Mouse (Mus musculus) gastrocnemius, adult 8-10 months (tissue): Measurements from ENCODE around the gene Myh2. TPM values are rescaled to one million over a fixed set of nuclear protein-coding genes. Genes with fewer than 3 reads are reported as not detected.
A peak's percentile ranks its signal among the peaks of the same experiment; 100 is the strongest.

Experiments
- DNase-seq, 2 experiments: peaks; one replicate each; pipeline ENCODE4 v3.0.0; 2022; ENCODE audit warnings: low spot score in 2 of 2
- total RNA-seq, 4 experiments: library from RNA; stranded (reverse); gene quantifications; 2 replicates each; pipeline ENCODE4 v1.2.4; 2022

The Myh2 gene
- total RNA-seq: 1,000 to 10,000 TPM; 1,182 to 1,409 (median 1,293) TPM

DNA sequence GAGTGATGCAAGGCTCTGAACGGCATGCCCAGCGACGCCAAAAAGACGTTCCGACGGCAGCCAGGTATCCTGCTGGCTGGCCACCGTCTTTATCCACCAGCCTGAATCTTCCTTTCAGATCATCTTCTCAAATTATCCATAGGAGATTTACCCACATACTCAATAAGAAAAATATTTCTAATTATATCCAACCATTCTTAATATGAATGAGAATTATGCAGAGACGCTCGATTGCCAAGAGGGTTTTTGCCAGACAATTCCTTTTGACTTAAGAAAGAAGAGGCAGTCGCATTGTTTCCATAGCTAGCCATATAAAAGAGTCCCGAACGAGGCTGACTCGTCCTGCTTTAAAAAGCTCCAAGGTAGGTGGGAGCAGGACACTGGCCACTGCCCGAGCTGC, at the start of gene Myh2:
Gene Myh2, plus strand, starts transcription at position 301 of the 400 bp plus-strand sequence.
- no peak for DNase-seq

DNA sequence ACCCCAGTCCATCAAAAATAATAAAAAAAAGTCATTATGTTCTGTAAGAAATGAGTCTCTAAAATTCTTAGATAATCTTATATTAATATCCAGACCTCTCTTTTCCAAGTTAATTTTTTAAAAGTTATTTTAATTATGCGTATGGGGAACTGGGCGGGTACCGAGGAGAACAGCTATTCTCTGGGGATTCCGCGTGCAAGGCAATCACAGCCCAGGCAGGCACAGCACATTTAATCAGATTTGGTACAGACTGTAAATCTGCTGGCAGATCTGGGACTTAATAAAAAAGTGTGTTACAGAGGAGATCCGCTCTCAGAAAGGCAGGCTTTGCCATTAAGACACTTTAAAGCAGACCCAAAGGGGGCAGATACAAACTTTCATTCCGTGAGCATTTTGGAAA, 45.9 kb upstream of the Myh2 start:
- DNase-seq: no peak

DNA sequence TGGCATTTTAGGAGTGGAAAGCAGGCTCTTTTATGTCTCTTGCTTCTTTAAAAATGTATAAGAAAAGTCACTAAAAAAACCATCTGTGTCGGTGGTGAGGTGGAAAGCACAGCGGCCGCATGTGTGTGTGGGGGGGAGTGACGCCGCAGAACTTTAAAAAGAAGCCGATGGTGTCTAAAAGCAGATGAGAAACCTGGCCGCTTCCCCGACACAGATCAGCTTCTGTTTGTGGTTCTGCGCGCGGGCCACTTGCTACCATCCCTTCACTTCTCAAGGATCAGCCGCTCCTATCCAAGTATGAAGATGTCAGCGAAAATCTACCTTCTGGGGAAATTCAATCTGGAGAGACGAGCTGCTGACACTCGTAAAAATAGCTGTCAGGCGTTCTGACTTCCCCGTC, 45.5 kb upstream of the Myh2 start:
- peak; percentile 76 to 84 for DNase-seq

DNA sequence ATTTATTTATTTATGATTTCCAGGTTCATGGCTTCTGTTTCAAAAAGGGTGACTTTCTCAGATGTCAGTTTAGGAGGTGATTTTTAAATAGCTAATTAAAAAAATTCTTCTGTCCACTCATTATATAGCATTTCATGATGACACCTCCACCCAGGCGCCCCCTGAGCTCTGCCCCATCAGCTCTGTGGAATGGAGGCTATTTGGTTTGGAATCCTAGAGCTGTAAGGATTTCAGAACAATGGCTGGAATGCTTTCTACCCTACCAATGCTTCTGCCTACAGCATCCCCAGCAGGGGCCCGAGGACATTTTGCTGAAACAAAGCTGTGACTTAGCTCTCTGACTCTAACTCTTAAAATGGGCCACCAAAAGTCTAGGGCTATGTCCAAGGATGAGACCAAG, 37.3 kb upstream of the Myh2 start:
- DNase-seq: no peak

DNA sequence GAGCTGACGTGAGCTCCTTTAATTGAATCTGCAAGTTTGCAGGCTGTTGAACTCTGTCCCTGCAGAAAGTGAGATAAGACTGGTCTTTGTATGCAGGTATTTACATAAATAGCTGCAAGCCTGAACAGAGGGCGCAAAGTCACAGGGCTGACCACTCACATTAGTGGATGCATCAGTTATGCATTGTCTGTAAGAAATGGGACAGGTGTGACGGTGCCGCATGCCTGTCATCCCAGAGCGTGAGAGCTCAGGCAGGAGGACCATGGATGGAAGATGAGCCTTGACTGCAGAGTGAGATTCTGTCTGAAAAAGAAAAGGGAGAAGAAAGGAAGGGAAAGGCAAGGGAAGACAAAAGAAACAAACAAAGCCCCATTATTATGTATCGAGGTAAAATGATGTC, 36.2 kb upstream of the Myh2 start:
- no peak for DNase-seq

DNA sequence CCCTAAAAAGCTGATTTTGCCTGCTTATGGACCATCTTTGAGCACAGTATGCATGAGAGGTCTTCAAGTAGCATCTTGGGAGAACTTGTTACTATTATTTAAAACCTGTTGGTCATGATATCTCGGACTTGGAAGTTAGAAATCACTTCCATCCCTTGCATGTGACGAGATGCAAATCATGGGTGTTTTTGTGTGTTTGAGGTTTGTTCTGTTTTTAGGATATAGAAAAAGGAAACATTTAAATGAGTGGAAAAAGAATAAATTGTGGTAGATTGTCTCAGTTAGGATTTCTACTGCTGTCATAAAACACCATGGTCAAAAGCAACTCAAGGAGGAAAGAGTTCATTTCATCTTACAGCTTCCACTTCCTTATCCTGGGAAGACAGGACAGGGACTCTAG, 35.3 kb upstream of the Myh2 start:
- DNase-seq: no peak

DNA sequence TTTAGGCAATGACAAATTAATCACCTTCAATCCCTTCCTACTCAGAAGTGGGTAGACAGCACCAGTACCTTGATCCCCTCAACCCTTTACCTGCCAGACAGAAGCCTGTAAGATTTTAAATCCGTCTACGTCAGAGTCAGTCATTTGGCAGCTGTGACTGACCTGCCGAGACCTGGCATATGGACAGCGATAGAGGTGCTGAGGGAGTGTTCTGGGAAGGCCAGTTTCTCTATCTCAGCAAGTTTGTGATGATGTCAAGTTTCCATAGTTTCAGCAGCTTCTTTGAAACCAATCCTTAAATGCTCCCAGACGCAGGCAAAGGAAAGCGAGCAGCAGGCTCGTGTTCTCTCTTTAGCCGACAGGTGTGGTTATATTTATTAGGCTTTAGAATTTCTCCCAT, 31.3 kb upstream of the Myh2 start:
- DNase-seq: peak in 1 of 2 experiments; percentile 61

DNA sequence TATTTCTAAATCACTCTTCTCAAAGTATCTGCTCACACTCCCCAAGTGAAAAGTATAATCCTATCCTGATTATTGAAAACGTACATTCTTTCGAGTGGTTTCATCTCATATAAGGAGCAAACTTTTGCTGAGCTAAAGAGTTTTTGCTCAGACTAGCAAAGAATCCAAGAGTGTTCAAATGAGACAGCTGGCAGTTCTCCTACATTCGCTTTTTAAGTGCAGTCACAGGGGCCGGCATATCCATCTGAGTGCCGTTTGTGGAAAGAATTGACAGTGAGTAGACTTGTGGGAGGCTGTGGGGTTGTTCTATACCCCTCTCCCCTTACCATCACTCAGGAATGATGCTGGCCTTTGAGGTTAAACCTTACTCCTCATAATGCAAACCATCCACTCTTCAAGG, 30.7 kb upstream of the Myh2 start:
- DNase-seq: no peak

DNA sequence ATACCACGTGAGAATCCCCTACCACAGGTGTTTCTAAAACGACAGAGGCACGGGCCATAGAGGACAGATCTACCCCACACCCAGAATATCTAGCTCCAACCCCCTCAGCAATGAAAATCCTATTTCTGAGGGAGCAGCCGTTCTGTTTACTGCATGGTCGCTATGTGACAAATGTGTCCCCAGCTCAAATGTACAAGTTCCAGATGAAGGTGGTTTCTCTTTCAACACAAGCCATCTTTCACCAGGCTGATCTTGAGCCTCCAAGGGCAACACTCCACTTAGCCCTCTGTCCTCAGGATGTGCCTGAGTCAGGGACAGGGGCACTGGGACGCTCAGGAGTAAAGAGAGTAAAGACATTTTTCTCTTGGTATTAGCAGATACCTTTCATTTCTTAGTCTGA, 29.8 kb upstream of the Myh2 start:
- DNase-seq: peak in 1 of 2 experiments; percentile 37

DNA sequence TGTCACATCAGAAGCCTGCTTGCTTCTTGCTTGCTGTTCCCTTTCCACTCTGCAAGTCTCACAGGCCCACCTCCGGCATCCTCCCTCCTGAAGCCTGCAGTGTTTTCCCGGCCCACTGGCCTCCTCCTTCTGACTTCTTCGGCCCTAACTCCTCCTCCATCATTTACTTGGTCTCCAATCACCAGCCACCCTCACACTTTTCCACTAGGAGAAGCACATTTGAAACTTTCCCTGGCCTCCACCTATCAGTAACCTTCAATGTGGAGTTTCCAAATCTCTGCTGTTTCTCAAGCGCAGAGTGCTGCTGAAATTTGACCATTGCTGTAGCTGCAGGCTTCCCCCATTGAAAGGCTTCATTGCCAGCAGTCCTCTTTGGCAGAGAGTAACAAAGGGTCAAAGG, 28.8 kb upstream of the Myh2 start:
- DNase-seq: peak in 1 of 2 experiments; percentile 22

DNA sequence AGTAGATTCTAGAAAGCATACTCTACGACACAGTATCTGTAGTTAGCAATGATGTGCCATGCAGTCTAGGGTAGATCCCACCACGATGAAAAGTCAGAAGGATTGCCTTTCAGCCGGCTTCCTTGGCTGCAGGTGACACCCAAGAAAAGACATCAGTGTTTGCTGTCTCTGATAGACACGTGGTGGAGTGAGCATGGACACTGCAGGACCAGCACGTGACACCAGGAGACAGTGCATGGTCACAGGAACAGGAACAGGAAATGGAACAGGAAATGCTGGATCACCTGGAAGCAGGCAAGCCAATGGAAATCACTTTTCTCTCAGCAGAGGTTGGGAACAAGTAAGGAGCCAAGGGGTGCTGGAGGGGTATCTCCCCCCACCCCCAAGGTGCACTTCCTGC, 27.8 kb upstream of the Myh2 start:
- no peak for DNase-seq

DNA sequence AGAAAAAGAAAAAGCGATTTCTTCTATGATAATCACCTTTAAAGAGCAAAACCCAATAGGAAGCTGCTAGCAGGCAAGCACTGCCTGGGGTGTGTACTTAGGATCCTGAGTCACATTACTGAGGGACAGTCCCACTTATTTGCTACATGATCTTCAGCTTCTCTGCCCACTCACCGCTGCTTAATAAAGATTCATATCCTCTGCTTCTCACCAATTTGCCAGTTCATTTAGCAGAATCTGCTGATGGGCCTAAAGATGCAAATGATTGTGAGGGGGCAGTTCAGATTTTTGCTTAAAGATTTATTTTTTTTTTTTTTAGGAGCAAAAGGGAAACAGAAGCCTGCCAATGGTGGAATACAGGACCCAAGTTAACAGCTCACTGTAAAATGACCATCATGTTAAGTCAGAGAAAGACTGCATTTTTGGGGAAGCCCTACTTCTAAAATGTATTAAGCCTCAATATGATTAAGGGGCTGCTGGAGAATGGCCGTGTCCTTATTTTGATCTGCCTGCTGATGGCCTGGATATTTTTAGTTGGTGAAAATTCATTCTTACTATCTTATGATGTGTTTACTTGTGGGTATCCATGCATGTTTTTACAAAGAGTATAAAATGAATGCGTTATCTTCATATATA, 26.8 kb upstream of the Myh2 start:
- DNase-seq: no peak

DNA sequence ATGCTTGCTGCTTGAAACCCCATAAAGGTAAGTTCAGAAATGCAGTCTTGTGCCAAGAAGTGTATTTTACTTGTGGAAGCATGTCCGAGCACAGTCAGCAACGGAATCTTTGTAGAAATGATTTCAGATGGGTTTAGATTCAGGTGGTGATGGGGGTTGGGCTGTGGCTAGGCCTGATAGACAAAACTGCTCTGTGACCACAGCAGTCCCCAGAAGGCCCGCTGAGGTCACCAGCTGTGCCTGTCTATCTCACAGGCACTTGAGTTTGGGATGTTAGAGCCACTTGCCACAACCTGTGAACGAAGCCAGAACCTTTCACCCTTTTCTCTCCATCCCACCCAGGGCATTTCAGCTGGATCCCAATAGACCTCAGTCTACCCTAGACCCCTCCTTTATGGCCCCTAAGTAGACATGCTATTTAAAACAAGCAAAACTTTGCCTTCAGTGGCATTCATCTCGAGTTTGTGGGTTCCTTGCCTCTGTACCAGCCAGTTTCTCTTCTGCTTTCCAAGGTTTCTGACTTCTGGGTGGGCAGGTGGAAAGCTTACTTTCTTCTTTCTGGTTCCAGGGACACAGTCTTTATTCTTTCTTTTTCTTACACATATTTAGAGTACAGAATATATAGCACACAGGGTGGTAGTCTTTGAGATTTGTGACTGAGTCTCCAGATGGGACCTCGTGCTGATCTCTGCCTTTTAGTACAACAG, 26.1 kb upstream of the Myh2 start:
- peak in 1 of 2 experiments; percentile 68 for DNase-seq

DNA sequence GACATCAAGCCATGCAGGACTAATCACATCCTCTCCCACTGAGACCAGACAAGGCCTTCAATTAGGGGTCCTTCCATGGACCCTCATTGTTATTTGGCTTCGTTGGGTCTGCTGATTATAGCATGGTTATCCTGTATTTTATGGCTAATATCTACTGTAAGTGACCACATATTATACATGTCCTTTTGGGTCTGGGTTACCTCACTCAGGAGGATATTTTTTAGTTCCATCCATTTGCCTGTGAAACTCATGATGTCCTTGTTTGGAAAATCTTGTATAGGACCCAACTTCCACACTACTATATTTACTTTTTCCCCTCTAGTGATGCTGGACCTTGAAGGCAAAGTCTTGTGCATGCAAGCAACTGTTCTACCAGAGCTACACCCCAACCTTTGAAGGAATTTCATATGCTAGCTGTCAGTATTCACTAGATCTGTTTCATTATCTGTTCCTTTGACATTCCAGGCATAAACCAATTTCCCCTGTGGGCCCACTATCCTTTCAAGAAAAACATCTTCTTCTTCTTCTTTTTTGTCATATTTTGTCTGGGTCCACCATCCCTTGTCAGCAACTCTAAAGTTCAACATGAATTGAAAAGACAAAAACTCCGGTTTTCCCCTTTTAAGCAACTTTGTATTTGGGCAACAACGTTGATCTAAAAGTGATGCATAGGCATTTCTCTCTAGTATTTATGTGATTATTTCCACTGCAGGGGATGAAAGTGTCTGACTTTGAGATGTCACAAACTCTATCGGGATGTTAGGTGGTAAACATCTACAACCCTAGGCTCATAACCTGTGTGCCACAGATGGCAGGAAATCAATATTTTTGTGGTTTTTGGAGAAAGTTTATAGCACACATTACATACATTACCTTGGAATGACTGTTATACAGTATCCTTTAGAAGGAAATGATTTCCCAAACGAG, 25.1 kb upstream of the Myh2 start:
- DNase-seq: no peak

DNA sequence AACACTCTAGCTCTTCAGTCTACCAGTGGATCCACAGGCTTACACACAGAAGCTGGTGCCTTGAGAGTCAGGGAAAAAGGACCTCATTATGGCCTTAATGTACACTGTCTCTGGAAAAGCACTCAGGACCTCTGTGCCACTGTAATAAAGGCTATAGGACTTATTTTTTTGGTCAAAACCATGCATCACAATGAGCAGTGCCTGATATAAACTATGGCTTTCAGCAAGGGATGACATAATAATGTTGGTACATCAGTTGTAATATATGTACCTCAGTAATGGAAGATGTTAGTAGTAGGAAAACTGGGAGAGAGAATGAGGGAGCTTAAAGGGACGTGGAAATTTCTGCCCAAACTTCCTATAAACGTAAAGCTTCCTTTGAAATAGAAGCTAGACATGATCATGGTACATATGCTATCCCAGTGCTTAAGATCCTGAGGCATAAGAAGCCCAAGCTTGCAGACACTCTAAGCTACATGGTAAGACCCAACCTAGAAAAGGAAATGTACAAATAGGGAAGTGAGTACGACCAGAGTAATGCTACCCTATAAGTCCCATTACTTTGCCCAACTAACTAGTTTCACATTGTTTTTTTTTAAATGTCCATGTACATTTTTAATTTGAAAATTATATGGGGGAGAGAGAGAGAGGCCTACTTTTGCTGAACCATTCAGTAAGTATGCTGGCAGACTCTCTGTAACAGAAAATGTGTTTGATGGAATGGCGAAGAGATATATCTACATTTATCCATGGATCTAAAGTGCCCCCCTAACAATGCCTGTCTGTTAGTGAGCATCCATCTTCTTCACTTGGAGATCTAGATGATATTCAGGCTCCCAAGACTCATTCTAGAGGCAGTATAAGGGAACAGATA, 24.2 kb upstream of the Myh2 start:
- no peak for DNase-seq

DNA sequence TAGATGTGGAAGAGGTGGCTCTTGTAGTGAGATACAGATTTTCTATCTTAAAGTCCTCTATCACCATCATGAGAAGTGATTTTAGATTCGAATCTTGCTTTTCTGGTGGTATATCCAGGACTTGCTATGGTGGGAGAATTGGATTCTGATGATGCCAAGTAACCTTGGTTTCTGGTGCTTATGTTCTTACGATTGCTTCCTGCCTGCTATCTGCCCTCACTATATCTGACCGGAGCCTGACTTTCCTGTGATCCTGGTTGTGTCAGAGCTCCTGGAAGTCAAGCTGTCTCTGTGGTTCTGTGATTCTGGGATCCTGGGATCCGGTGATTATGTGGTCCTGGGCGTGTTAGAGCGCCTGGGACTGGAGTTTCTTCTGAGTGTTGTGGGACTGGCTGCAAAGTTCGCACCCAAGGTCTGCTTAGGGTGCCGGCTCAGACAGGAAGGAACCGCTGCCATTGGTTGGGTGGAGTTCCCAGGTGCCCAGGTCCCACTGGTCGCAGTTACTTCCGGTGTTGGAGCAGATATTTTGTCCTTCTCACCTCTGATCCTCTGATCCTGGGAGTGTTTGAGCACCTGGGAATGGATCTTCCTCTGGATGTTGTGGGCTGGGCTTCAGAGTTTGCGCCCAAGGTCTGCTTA, 23.4 kb upstream of the Myh2 start:
- DNase-seq: no peak

DNA sequence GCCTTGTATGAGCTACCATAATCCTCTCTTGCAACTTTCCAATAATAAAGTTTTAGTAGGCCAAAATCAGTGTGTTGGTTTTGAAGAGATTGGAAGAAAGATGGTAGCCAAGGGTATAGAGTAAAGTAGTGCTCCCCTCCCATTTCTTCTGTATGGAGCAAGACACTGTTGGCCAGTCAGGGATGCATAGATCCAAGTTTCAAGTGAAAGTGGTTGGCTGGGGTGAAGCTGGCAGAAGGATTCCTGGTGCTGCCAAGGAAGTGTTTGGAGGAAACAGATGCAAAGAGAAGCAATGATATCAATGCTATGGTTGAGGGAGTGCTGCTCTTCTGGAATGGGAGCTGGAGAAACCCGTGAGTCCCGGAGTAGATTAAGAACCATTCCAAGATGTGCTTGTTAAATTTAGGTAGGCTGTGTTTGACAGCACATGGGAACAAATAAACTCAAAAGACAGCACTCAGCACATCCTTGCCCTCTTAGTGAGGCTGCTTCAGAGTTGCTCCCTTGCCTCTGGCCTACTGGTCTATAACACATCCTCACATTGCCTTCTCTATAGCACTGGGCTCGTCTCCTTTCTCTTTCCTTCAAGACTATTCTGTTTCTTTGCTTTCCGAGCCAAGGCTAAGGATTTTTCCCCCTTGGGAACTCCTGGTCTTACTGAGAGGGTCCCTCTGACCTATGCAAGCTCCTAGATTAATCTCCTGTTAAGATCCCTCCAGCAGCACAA, 22.4 kb upstream of the Myh2 start:
- no peak for DNase-seq

DNA sequence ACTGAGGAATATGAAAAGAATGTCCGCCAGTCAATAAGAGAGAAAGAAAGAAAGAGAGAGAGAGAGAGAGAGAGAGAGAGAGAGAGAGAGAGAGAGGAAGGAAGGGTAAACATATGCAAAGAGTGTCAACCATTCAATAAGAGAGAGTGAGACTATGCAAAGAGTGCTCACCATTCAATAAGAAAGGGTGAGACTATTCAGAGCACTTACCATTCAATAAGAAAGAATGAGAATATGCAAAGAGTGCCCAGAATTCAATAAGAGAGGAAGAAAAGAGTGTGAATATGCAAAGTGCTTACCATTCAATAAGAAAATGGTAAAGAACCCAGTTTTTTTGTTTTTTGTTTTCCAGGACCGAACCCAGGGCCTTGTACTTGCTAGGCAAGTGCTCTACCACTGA, 20.6 kb upstream of the Myh2 start:
- DNase-seq: no peak

DNA sequence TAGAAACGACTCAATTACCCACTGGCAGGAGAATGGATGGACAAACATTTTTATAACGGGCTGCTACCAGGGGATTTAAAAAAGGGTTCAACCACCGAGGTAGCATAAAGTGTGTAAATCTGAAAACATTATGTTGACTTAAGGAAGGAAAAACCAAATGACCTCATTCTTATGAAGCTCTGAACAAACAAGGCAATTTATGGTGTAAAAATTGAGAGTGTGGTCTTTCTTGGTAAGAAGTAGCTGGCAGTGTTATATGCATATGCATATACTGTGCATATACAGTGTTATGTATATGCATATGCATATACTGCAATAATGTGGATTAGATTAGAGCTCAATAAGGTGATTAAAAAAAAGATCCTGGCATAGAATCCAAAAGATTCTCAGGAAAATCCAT, 19.7 kb upstream of the Myh2 start:
- DNase-seq: no peak
